Mouse (Mus musculus) stomach, postnatal 0 days (tissue): ENCODE measurements around the gene Kif26b.

Source experiments
- CTCF ChIP-seq: IDR thresholded peaks from 2 replicates; pipeline ENCODE4 v1.5.1; 2016; ENCODE audit warnings: antibody characterized with exemption, low read depth, mild to moderate bottlenecking, moderate library complexity
- EP300 ChIP-seq: optimal IDR thresholded peaks from 2 replicates; pipeline ENCODE3; 2016; ENCODE audit warnings: antibody characterized with exemption

DNA sequence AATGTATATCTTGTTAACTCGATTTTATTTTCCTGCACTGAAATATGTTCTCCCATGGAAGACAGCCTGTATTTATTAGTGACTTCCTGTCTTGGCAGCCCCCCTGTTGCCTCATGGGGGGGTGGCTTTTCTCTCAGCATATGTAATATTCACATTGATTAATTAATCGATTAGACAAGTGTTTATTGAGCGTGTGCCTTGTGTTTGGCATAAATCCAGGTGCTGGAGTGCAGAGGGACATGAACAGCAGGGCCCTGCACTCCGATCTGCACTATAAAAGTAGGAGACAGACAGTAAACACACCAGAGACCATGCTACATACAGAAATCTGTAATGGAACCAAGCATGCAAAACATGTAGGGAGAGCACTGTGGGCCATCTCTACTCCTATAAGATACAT is 236.0 kb downstream of the Kif26b start:
- TF ChIP-seq CTCF (no peak), EP300 (no peak)
